Mouse (Mus musculus): ENCODE results near the gene Hp1bp3. TPM values are rescaled to one million over a fixed set of nuclear protein-coding genes. Genes with fewer than 3 reads are reported as not detected.

Gene Hp1bp3
- polyA plus RNA-seq, 1 experiment, result 3.9 TPM

DNA sequence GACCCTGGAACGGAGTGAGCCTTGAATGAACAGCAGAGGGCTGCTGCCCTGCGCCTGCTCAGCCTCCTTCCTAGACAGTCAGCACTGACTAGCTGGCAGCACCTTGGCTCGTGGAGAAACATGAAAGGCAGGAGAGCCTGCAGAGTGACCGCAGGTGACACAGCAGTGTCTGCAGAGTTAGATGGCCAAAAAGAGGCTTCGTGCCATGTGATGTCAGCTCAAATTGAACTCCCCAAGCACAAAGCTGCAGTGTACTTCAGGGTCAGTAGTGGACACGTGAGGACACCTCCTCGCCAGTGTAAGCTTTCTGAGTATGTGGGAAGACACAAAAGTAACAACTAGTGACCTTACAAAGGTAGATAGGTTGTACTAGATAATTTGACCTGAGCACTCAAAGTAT, 30.1 kb upstream of the Hp1bp3 start:
- Histone ChIP-seq H3K4me3 (replicated peaks) (no peak overlapping the region), H3K4me1 (ENCODE audit: control insufficient read depth) (peaks cover 5% of the 10 kb centered on the region; the same call in 1 of the 2 replicates), H3K9me3 (ENCODE audit: control insufficient read depth, low read length) (no peaks in the 10 kb centered on the region), H3K36me3 (ENCODE audit: control insufficient read depth) (peaks cover 72% of the 10 kb centered on the region), H3K27me3 (ENCODE audit: control insufficient read depth) (no peaks in the 10 kb centered on the region)
- TF ChIP-seq GATA1 (IDR thresholded peaks at IDR 0.05; ENCODE audit: low read length) (no peak), TAL1 (IDR thresholded peaks at IDR 0.05; ENCODE audit: low read length) (no peak)

DNA sequence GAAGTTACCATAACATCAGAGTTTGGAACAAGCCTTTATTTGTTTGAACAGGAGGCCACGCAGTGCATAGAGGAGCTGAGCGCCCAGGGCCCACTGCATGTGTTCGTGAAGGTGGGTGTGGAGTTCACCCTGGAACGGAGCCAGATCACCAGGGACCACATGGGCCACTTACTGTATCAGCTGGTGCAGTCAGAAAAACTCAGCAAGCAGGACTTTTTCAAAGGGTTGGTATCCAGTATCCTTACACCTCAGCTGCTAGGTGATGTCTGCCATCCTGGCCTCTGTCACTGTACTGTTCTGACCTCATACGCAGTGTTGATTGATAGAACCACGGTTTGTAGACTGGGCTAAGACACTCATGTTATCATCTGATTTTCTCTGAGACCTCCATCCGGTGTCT, 28.1 kb upstream of the Hp1bp3 start:
- H3K36me3 ChIP-seq (ENCODE audit: control insufficient read depth), result peaks cover 76% of the 10 kb centered on the region
- no peaks in the 10 kb centered on the region for H3K9me3 ChIP-seq (ENCODE audit: control insufficient read depth, low read length)
- no peaks in the 10 kb centered on the region for H3K27me3 ChIP-seq (ENCODE audit: control insufficient read depth)
- no peak overlapping the region for H3K4me3 ChIP-seq (replicated peaks)
- H3K4me1 ChIP-seq (ENCODE audit: control insufficient read depth), result peaks cover 5% of the 10 kb centered on the region; the same call in 1 of the 2 replicates
- TF ChIP-seq GATA1 (IDR thresholded peaks at IDR 0.05; ENCODE audit: low read length), result no peak
- TF ChIP-seq TAL1 (IDR thresholded peaks at IDR 0.05; ENCODE audit: low read length), result no peak

DNA sequence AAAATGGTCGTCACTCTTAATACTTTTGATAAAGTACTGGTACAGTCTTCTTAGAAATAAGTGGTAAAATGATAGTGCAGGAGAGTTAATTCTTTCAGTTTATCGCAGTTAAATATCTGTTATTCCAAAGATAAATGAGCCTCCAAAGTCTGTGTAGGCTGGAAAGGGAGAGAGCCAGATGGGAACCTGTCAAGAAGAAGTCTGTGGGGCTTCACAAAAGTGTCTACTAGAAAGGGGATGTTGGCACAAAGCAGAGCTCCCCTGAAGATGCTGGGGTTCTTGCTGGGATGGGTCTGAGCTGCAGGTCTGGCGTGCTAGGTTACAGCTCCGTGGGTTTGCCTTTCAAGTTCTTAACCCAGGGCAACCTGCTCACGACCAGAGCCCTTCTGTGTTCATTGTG, 23.5 kb upstream of the Hp1bp3 start:
- TF ChIP-seq TAL1 (IDR thresholded peaks at IDR 0.05; ENCODE audit: low read length), result no peak
- TF ChIP-seq GATA1 (IDR thresholded peaks at IDR 0.05; ENCODE audit: low read length), result no peak
- Histone ChIP-seq H3K36me3 (ENCODE audit: control insufficient read depth) (peaks cover 83% of the 10 kb centered on the region), H3K9me3 (ENCODE audit: control insufficient read depth, low read length) (no peaks in the 10 kb centered on the region), H3K4me1 (ENCODE audit: control insufficient read depth) (peaks cover 5% of the 10 kb centered on the region; the same call in 1 of the 2 replicates), H3K27me3 (ENCODE audit: control insufficient read depth) (no peaks in the 10 kb centered on the region), H3K4me3 (replicated peaks) (no peak overlapping the region)

DNA sequence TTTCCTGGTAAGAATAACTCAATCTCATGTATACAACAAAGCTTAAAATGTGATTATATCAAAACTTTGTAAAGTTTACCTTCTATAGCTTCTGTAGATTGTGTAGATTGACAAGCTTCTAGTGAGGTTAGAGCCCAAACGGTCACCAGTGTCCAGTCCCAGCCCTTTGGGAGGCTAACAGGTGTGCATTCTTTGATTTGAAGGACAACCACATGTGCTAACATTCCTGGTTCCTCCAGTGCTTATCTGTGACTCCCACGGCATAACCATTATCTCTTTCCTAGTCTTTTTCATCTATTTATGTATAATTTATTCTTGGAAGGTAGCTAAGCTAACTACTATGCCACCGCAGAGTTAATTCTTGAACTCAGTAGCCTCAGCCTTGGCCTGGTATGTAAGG, 15.3 kb upstream of the Hp1bp3 start:
- TF ChIP-seq TAL1 (IDR thresholded peaks at IDR 0.05; ENCODE audit: low read length) (no peak), GATA1 (IDR thresholded peaks at IDR 0.05; ENCODE audit: low read length) (no peak)
- Histone ChIP-seq H3K9me3 (ENCODE audit: control insufficient read depth, low read length) (no peaks in the 10 kb centered on the region), H3K4me3 (replicated peaks) (no peak overlapping the region), H3K4me1 (ENCODE audit: control insufficient read depth) (no peaks in the 10 kb centered on the region), H3K36me3 (ENCODE audit: control insufficient read depth) (peaks cover 73% of the 10 kb centered on the region), H3K27me3 (ENCODE audit: control insufficient read depth) (no peaks in the 10 kb centered on the region)

DNA sequence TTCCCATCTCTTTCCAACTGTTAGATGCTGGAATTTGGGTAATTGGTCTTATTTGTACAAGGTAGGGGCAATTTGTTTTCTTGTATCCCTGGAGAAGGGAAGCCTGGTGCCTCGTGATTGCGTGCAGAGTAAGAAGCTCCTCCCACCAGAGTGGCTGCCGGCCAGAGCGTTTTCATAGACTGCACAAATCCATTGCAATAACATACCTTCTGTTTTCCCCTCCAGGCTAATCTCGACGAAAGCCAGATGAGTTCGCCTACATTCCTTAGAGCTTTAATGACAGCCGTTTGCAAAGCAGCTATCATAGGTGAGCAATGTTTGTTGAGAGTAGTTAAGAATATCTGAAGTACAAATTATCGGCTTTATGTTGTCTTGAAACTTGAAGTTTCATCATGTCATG, 14.4 kb upstream of the Hp1bp3 start:
- H3K27me3 ChIP-seq (ENCODE audit: control insufficient read depth), result no peaks in the 10 kb centered on the region
- H3K9me3 ChIP-seq (ENCODE audit: control insufficient read depth, low read length), result no peaks in the 10 kb centered on the region
- peaks cover 68% of the 10 kb centered on the region for H3K36me3 ChIP-seq (ENCODE audit: control insufficient read depth)
- no peaks in the 10 kb centered on the region for H3K4me1 ChIP-seq (ENCODE audit: control insufficient read depth)
- H3K4me3 ChIP-seq (replicated peaks), result no peak overlapping the region
- no peak for TF ChIP-seq TAL1 (IDR thresholded peaks at IDR 0.05; ENCODE audit: low read length)
- no peak for TF ChIP-seq GATA1 (IDR thresholded peaks at IDR 0.05; ENCODE audit: low read length)

DNA sequence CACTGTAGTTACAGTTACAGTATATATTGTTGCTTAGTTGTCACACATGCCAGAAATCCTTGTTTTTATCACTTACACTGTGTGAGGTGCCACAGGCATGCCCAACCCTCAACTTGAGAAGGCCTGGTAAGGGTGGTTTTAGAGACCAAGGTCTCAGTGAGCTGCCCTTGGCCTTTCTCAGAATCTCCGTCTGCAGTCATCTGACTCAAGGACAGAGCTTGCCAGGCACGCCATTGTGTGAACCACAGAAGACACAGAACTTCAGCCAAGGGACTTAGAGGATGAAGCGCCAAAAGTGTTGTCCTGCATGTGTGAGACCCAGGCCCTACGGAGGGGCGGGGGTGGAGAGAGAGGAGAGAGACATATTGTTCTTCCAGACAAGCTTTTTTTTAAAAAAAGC, 6.0 kb upstream of the Hp1bp3 start:
- no peak for TF ChIP-seq GATA1 (IDR thresholded peaks at IDR 0.05; ENCODE audit: low read length)
- no peaks in the 10 kb centered on the region; the same call in none of the 2 replicates for H3K4me1 ChIP-seq (ENCODE audit: control insufficient read depth)
- no peaks in the 10 kb centered on the region for H3K27me3 ChIP-seq (ENCODE audit: control insufficient read depth)
- H3K4me3 ChIP-seq (replicated peaks), result no peak overlapping the region
- H3K36me3 ChIP-seq (ENCODE audit: control insufficient read depth), result peaks cover 26% of the 10 kb centered on the region
- H3K9me3 ChIP-seq (ENCODE audit: control insufficient read depth, low read length), result no peaks in the 10 kb centered on the region

DNA sequence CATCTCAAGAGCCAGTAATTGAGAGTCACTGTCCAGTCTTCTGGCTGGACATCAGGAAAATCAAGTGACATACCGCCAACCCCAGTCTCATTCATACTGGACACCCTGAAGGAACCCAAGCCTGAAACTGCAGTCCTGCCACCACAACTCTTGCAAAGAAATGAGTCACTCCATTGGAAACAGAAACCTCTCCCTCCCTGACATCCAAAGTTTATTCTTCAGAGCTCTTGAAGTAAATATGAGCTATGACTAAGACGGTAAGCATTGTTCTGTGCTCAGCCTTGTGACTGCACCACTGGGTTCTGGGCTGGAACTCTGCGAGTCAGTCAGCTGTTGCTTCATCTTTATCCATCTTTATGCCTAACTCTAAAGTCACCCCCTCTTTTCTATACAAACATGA, 2.2 kb upstream of the Hp1bp3 start:
- TF ChIP-seq TAL1 (IDR thresholded peaks at IDR 0.05; ENCODE audit: low read length), result no peak
- no peak for TF ChIP-seq GATA1 (IDR thresholded peaks at IDR 0.05; ENCODE audit: low read length)
- Histone ChIP-seq H3K4me1 (ENCODE audit: control insufficient read depth) (peaks cover 18% of the 10 kb centered on the region), H3K36me3 (ENCODE audit: control insufficient read depth) (peaks cover 15% of the 10 kb centered on the region), H3K9me3 (ENCODE audit: control insufficient read depth, low read length) (no peaks in the 10 kb centered on the region), H3K27me3 (ENCODE audit: control insufficient read depth) (no peaks in the 10 kb centered on the region), H3K4me3 (replicated peaks) (no peak overlapping the region)

DNA sequence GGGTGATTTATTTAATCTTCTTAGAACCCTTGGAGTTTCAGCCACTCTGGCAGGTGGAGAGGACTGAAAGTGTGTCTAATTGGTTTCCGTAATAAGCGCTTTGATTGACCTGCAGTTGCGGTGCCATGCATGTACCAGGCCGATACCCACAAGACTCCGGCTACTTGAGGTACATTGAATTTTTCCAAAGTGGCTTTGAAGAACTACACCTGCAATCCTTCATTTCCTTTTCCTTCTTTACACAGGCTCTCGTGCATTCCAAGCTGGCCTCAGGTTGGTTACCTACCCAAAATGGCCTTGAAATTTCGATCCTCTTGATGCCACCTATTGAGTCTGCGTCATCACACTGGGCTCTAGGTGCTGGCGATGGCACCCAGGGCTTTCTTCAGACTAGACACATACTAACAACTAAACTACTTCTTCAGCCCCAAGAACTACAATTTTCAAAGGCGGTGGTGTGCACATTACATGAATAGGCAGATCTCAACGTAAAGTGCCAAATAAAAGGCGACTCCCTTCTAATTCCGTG, 361 bp upstream of the Hp1bp3 start:
- Histone ChIP-seq H3K4me3 (replicated peaks) (peak overlapping the region; percentile 79), H3K27me3 (ENCODE audit: control insufficient read depth) (no peaks in the 10 kb centered on the region), H3K9me3 (ENCODE audit: control insufficient read depth, low read length) (no peaks in the 10 kb centered on the region), H3K36me3 (ENCODE audit: control insufficient read depth) (peaks cover 27% of the 10 kb centered on the region), H3K4me1 (ENCODE audit: control insufficient read depth) (peaks cover 36% of the 10 kb centered on the region)
- TF ChIP-seq TAL1 (IDR thresholded peaks at IDR 0.05; ENCODE audit: low read length) (no peak), GATA1 (IDR thresholded peaks at IDR 0.05; ENCODE audit: low read length) (no peak)

DNA sequence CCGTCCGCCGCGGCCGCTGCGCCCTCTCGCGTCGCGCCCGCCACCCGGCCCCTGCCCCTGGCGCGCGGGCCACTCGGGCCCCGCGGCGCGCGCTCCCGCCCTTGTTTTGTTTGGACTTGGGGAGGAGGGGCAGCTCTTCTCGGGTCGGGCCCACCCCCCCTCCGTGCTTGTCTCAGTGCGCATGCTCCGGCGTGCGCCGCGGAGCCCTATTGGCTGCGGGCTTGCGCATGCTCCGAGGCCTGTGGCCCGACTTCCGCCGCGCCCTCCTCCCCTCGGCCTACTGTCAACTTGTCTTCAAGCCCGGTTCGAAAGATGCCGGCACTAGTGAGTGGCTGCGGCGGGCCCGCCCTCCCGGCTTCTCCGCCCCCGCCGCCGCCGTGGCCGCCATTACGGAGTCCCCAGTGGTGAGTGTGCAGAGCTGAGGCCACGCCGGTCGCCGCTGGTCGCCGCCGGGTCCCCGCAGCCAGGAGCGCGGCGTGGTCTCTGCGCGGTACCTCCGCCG, 846 bp downstream of the Hp1bp3 start:
- Histone ChIP-seq H3K9me3 (ENCODE audit: control insufficient read depth, low read length) (no peaks in the 10 kb centered on the region), H3K27me3 (ENCODE audit: control insufficient read depth) (no peaks in the 10 kb centered on the region), H3K36me3 (ENCODE audit: control insufficient read depth) (peaks cover 39% of the 10 kb centered on the region), H3K4me3 (replicated peaks) (peak overlapping the region; percentile 79), H3K4me1 (ENCODE audit: control insufficient read depth) (peaks cover 44% of the 10 kb centered on the region)
- TF ChIP-seq TAL1 (IDR thresholded peaks at IDR 0.05; ENCODE audit: low read length), result no peak
- no peak for TF ChIP-seq GATA1 (IDR thresholded peaks at IDR 0.05; ENCODE audit: low read length)

DNA sequence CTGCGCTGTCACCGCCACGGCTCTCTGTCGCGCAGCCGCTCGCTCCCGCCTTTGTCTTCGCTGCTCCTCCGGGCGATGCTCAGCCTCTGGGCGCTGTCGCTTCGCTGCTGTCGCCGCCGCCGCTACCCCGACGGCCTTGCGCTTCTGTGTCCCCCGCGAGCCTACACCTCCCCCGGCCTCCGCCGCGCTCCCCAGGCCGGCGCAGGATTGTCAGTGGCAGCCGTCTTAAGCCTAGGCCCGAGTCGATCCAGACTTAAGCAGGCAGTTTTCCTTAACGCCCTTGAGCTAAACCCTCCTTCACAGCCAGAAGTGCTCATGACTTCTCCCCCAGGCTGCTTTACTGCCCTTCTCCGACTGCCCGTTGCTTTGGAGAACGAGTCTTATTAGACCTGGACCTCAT, 1.3 kb downstream of the Hp1bp3 start:
- Histone ChIP-seq H3K36me3 (ENCODE audit: control insufficient read depth) (peaks cover 44% of the 10 kb centered on the region), H3K27me3 (ENCODE audit: control insufficient read depth) (no peaks in the 10 kb centered on the region), H3K9me3 (ENCODE audit: control insufficient read depth, low read length) (no peaks in the 10 kb centered on the region), H3K4me3 (replicated peaks) (peak overlapping the region; percentile 79), H3K4me1 (ENCODE audit: control insufficient read depth) (peaks cover 47% of the 10 kb centered on the region)
- TF ChIP-seq TAL1 (IDR thresholded peaks at IDR 0.05; ENCODE audit: low read length) (no peak), GATA1 (IDR thresholded peaks at IDR 0.05; ENCODE audit: low read length) (no peak)
